Mouse (Mus musculus) c-Kit-positive CD71-positive TER-119-positive erythroid progenitor cells, embryonic 14.5 days (primary cell): ENCODE measurements at regions not wholly inside any gene's neighbourhood (a gene's known extent, or its start where the extent isn't known, plus 50 kb on each side); places are given as distances from the start of the nearest gene placed in this dataset.
"Not testable (repeated sequence)": the region's sequence is repeated elsewhere in the genome, so short reads cannot be mapped to it uniquely, and the experiment has no call there.

Experiments
- DNase-seq: peaks from one replicate; pipeline ENCODE4 v3.0.0-alpha.2; 2013; ENCODE audit warnings: low spot score

- no peak for DNase-seq
These were observed 130.1 kb upstream of the Dapk1 start for GRCm38 (mm10) chr13:60471602-60472001.

- no peak for DNase-seq
These were observed 125.4 kb upstream of the Dapk1 start for GRCm38 (mm10) chr13:60476366-60476765.

GRCm38 (mm10) chr13:60478301-60478700 is 123.4 kb upstream of the Dapk1 start:
- DNase-seq = no peak

- DNase-seq = no peak
These were observed 122.5 kb upstream of the Dapk1 start for GRCm38 (mm10) chr13:60479043-60479861.

GRCm38 (mm10) chr13:60479862-60480730 is 121.7 kb upstream of the Dapk1 start:
- DNase-seq = no peak

GRCm38 (mm10) chr13:60480731-60481431 is 120.9 kb upstream of the Dapk1 start:
- DNase-seq = no peak

GRCm38 (mm10) chr13:60481451-60481850 is 120.3 kb upstream of the Dapk1 start:
- DNase-seq = not testable (repeated sequence)

GRCm38 (mm10) chr13:60481946-60482345 is 119.8 kb upstream of the Dapk1 start:
- DNase-seq = no peak

- DNase-seq = no peak
These were observed 115.6 kb upstream of the Dapk1 start for GRCm38 (mm10) chr13:60486105-60486504.

GRCm38 (mm10) chr13:60486871-60487270 is 114.9 kb upstream of the Dapk1 start:
- no peak for DNase-seq

- DNase-seq = no peak
These were observed 113.4 kb upstream of the Dapk1 start for GRCm38 (mm10) chr13:60488131-60488883.

- no peak for DNase-seq
These were observed 112.9 kb upstream of the Dapk1 start for GRCm38 (mm10) chr13:60488884-60489265.

GRCm38 (mm10) chr13:60491948-60492464 is 109.7 kb upstream of the Dapk1 start:
- DNase-seq = no peak

GRCm38 (mm10) chr13:60493836-60494235 is 107.9 kb upstream of the Dapk1 start:
- DNase-seq = no peak

GRCm38 (mm10) chr13:60497714-60498400 is 103.9 kb upstream of the Dapk1 start:
- no peak for DNase-seq

GRCm38 (mm10) chr13:60504196-60504595 is 97.6 kb upstream of the Dapk1 start:
- DNase-seq = no peak

- DNase-seq = no peak
These were observed 94.1 kb upstream of the Dapk1 start for GRCm38 (mm10) chr13:60507611-60508010.

- no peak for DNase-seq
These were observed 93.7 kb upstream of the Dapk1 start for GRCm38 (mm10) chr13:60508054-60508453.

- DNase-seq = no peak
These were observed 92.9 kb upstream of the Dapk1 start for GRCm38 (mm10) chr13:60508856-60509255.

GRCm38 (mm10) chr13:60511101-60511500 is 90.6 kb upstream of the Dapk1 start:
- DNase-seq = no peak

- DNase-seq = no peak
These were observed 90.1 kb upstream of the Dapk1 start for GRCm38 (mm10) chr13:60511628-60512027.
